Mouse (Mus musculus): ENCODE measurements around the gene Sp9. TPM values are rescaled to one million over a fixed set of nuclear protein-coding genes. Genes with fewer than 3 reads are reported as not detected.

Sp9 gene
- total RNA-seq, 2 experiments from 2014 or later = not detected

DNA sequence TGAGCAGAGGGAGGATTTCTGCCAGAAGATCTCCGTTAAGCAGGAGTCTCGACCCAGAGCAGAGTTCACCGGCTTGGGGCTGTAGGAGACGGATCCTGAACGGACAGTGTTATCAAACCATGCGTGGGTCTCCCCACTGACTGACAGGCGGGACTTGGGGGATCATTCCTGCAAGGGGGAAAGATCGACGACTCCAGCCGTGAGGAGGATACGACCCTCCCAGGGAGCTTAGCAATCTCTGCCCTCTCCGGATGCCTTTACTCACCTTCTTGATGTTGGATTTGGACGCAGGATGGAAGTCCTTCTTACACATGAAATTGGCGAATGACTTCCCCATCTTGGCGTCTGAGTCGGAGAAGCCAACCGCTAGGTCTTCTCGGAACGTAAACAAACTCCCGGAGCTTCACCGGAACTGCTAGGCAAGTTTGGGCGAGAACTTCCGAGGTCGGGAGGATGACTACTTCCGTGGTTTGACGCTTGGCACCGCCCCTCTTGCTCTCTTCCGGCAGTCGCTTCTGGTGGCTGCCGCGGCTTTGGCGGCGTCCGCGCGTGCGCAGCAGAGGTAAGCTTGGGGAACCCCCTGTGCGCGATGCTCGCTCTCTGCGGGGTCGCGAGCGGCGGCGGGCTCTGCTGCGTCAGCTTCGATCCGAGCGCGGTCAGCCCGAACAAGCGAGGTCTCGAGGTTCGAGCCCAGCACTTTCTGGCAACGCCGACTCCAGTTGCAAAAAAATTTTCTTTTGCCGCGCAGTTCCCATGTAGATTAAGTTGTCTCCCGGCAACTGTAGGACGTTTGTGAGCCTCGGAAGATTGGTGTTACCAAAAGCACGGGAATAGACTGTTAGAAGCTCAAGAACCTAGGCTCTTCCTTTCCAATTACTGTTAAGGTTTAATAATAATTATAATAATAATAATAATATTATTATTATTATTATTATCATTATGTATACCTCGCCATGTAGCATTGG is 40.7 kb downstream of the Sp9 start, which contains the start of the genes Scrn3 and Cir1:
Scrn3 (plus strand) TSS at position 450 of the 965 bp plus-strand sequence.
Cir1 (minus strand) TSS at position 550 of the 965 bp plus-strand sequence.
- DNase-seq = peak; percentile 95

DNA sequence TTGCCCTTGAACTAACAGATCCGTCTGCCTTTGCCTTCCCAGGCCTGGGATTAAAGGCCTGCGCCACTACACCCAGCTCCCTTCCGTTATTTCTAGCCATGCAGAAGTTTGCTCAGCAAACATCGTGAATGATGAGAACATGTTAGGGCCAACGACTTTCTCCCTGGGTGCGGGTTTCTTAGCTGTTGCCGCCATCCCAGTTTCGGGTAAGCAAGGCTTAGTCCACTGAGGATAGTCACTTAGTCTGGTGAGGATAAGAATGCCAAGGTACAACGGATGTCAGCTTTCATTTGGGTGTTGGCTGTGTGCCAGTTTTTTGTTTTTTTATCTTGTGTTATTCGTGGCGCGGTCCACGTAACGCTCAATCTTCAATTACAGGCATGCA is 41.4 kb downstream of the Sp9 start:
- peak; percentile 22 for DNase-seq

DNA sequence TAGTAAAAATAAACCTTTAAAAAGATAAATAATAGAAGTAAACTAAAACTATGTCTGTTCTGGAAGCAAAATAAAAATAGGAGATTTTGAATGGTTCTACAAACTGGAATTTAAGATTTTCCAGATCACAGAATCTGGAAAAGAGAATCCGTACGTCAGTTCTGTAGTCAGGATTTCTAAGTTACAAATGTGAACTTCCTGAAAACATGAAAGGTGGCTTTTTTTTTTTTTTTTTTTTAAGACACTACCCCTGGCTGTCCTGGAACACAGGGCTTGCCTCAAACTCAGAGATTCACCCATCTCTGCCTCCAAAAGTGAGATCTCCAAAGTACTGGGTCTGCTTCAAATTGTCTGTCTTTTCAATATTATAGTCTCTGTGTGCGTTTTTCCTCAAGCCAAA is 42.6 kb downstream of the Sp9 start:
- no peak for DNase-seq

DNA sequence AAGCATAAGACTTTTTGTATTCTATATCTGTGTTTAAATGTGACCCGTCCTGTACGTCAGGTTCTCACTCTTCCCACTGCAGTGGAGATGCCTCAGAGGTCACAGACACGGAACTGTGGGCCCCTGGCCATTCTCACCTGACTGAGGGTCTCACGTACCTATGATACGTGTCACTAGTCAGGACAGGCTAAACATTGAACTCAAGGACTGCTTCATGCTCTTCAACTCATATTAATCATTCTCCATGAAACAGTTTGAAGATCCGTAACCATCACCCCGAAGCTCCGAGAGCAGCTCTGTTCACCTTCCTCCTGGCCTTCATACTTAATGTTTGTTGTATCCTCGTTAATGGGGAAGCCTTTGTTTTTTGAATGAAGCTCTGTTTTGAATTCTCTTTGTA is 45.7 kb downstream of the Sp9 start:
- no peak for DNase-seq

DNA sequence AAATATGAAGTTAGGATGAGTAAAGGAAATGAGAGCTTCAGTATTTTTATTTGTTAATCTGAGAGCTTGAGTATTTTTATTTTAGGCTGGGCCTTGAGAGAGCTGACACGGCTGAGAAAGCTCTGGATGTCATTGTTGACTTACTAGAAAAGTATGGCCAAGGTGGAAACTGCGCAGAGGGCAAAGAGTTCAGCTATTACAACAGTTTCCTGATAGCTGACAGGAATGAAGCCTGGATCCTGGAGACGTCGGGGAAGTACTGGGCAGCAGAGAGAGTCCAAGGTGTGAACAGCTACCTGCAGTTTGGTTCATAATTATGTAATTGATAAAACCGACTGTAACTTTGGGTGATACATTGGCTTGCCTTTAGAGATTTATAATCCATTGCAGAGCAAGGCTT is 47.5 kb downstream of the Sp9 start:
- no peak for DNase-seq

DNA sequence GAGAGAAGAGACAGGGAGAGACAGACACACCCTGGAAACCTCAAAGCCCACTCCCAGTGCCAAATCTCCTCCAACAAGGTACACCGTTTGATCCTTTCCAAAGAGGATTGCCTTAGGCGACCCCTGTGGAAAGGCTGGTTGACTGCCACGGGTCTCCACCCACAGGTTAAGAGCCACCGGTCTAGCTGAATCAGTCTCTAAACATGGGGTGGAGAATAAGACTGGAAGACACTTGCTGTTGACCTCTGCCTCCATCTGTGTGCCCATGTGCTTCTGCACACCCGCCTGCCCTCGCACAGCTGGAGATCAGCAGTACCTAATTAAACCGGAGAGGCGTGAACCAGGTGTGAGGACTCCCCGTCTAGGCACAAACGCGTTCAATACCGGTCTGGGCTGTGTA is 51.3 kb downstream of the Sp9 start:
- no peak for DNase-seq

DNA sequence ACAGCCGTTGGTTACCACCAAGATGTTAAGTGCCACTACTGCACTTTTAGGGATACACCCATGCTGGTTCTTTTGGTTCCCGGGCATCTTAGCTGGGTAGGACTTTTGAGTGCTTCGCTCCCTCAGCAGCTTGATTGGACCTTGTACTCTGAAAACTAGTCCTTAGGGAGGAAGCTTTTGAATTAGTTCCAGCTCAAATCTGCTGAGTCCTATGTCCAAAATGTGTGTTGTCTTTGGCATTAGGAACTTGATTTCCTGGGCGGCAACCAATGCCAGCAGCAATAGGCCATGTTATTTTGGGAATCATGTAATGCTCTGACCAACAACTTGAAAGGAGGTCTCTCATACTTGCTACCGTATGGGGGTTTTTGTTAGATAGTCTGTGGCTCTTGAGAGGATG is 54.1 kb downstream of the Sp9 start:
- no peak for DNase-seq

Other genes starting within 250 kb of the Sp9 start
- 10 to 100 TPM; 66.1 to 68.9 TPM for gene Ola1, start 53.0 kb upstream of the Sp9 start, total RNA-seq (2021)
- 10 to 100 TPM; 30.4 to 33.6 TPM for gene Scrn3, start 40.7 kb downstream of the Sp9 start, total RNA-seq (2021)
- 10 to 100 TPM in 1 of 2 experiments, 1 to 10 TPM in 1; 9.9 to 10.0 TPM for gene Cir1, start 40.8 kb downstream of the Sp9 start, total RNA-seq (2021)
- gene Gpr155, start 114.6 kb downstream of the Sp9 start, total RNA-seq (2021) = 10 to 100 TPM; 10.0 to 12.1 TPM